Mouse (Mus musculus) MEL (cell line): ENCODE measurements around the gene Olfr935. TPM values are rescaled to one million over a fixed set of nuclear protein-coding genes. Genes with fewer than 3 reads are reported as not detected.
A peak's percentile ranks its signal among the peaks of the same experiment; 100 is the strongest.

Experiments used
- DNase-seq: peaks from one replicate; pipeline ENCODE4 v3.0.0; 2011; ENCODE audit warnings: low read depth, low spot score
- H3K27ac ChIP-seq: 2 replicates; pipeline ENCODE4 v1.5.1; 2012; ENCODE audit warnings: low read depth, mild to moderate bottlenecking, control low read depth, low read length, moderate library complexity; ENCODE audit not compliant: control insufficient read depth
- H3K27me3 ChIP-seq, 2 experiments: fragments of 150-350 bp in 1 of 2; sonication (generic) in 1 of 2; 2 replicates each; pipeline ENCODE4 v1.6.1; 2012; ENCODE audit warnings: low read length in 2 of 2, mild to moderate bottlenecking in 2 of 2, improper control_type of control experiment in 1 of 2, moderate library complexity in 1 of 2; ENCODE audit not compliant: insufficient read depth in 2 of 2, control insufficient read depth in 1 of 2
- H3K36me3 ChIP-seq, 2 experiments: 2 replicates each; pipeline ENCODE4 v1.6.1; 2012 to 2014; ENCODE audit warnings: low read length in 2 of 2, improper control_type of control experiment in 1 of 2, inconsistent platforms in 1 of 2, mild to moderate bottlenecking in 1 of 2; ENCODE audit not compliant: insufficient read depth in 2 of 2, control insufficient read depth in 1 of 2
- H3K4me1 ChIP-seq, 2 experiments: fragments of 150-350 bp in 1 of 2; sonication (generic) in 1 of 2; 2 replicates each; pipeline ENCODE4 v1.6.1; 2012; ENCODE audit warnings: low read length in 2 of 2, improper control_type of control experiment in 1 of 2, mild to moderate bottlenecking in 1 of 2; ENCODE audit not compliant: insufficient read depth in 2 of 2, control insufficient read depth in 1 of 2
- H3K4me3 ChIP-seq, 2 experiments: fragments of 150-350 bp in 1 of 2; sonication (generic) in 1 of 2; 2 replicates each; pipeline ENCODE4 v1.5.1; 2012; ENCODE audit warnings: low read depth in 2 of 2, low read length in 2 of 2, mild to moderate bottlenecking in 2 of 2, moderate library complexity in 2 of 2, control low read depth in 1 of 2, improper control_type of control experiment in 1 of 2; ENCODE audit not compliant: control insufficient read depth in 1 of 2, insufficient read depth in 1 of 2
- H3K79me2 ChIP-seq: 2 replicates; pipeline ENCODE4 v1.6.1; 2012; ENCODE audit warnings: mild to moderate bottlenecking, low read length, moderate library complexity; ENCODE audit not compliant: control insufficient read depth, poor library complexity, insufficient read depth
- H3K9ac ChIP-seq: 2 replicates; pipeline ENCODE4 v1.6.1; 2012; ENCODE audit warnings: low read depth, mild to moderate bottlenecking, control low read depth, low read length, moderate library complexity; ENCODE audit not compliant: control insufficient read depth, poor library complexity, severe bottlenecking
- H3K9me3 ChIP-seq: fragments of 150-350 bp; sonication (generic); replicated peaks from 2 replicates; pipeline ENCODE4 v1.6.1; 2012; ENCODE audit warnings: mild to moderate bottlenecking, low read length, improper control_type of control experiment, moderate library complexity; ENCODE audit not compliant: insufficient read depth
- CHD2 ChIP-seq: IDR thresholded peaks from 2 replicates; pipeline ENCODE4 v1.6.1; 2011; ENCODE audit warnings: low read length, improper control_type of control experiment
- CTCF ChIP-seq, 3 experiments: IDR thresholded peaks in 2 of 3; conservative IDR thresholded peaks in 1 of 3; 2 replicates each; pipeline ENCODE4 v1.5.1; 2011 to 2012; ENCODE audit warnings: low read length in 3 of 3, low read depth in 2 of 3, mild to moderate bottlenecking in 2 of 3, improper control_type of control experiment in 1 of 3, inconsistent platforms in 1 of 3, mixed read lengths in 1 of 3, moderate library complexity in 1 of 3; ENCODE audit not compliant: control insufficient read depth in 1 of 3, insufficient read depth in 1 of 3, poor library complexity in 1 of 3, severe bottlenecking in 1 of 3
- E2F4 ChIP-seq: IDR thresholded peaks from 2 replicates; pipeline ENCODE4 v1.6.1; 2011; ENCODE audit warnings: low read depth, low read length, improper control_type of control experiment, borderline replicate concordance
- GATA1 ChIP-seq: IDR thresholded peaks from 2 replicates; pipeline ENCODE4 v1.6.1; 2011; ENCODE audit warnings: low read depth, low read length, improper control_type of control experiment
- KAT2A ChIP-seq: conservative IDR thresholded peaks from 2 replicates; pipeline ENCODE4 v1.6.1; 2012; ENCODE audit warnings: low read depth, low read length, improper control_type of control experiment, inconsistent platforms
- MXI1 ChIP-seq: IDR thresholded peaks from 2 replicates; pipeline ENCODE4 v1.6.1; 2011; ENCODE audit warnings: mild to moderate bottlenecking, low read depth, low read length, improper control_type of control experiment
- RCOR1 ChIP-seq: IDR thresholded peaks from 2 replicates; pipeline ENCODE4 v1.6.1; 2012; ENCODE audit warnings: low read depth, mild to moderate bottlenecking, inconsistent platforms, low read length, improper control_type of control experiment
- TAL1 ChIP-seq: IDR thresholded peaks from 2 replicates; pipeline ENCODE4 v1.6.1; 2012; ENCODE audit warnings: mild to moderate bottlenecking, inconsistent platforms, low read length, moderate library complexity, mixed read lengths
- ZC3H11A ChIP-seq: IDR thresholded peaks from 2 replicates; pipeline ENCODE4 v1.6.1; 2012; ENCODE audit warnings: low read depth, mild to moderate bottlenecking, inconsistent platforms, low read length, improper control_type of control experiment
- ZKSCAN1 ChIP-seq: IDR thresholded peaks from 2 replicates; pipeline ENCODE4 v1.6.1; 2012; ENCODE audit warnings: low read depth, mild to moderate bottlenecking, inconsistent platforms, low read length, improper control_type of control experiment, moderate library complexity
- ZMIZ1 ChIP-seq: IDR thresholded peaks from 2 replicates; pipeline ENCODE4 v1.6.1; 2012; ENCODE audit warnings: low read depth, mild to moderate bottlenecking, inconsistent platforms, low read length, improper control_type of control experiment, moderate library complexity
- polyA plus RNA-seq, 2 experiments: library from polyadenylated mRNA; stranded (reverse) in 1 of 2; unstranded in 1 of 2; fragments of >175 nt in 1 of 2; fragments of >200 nt in 1 of 2; gene quantifications; 2 replicates each; pipeline versions ENCODE4 v1.2.1 to v1.2.4; 2012; ENCODE audit warnings: low replicate concordance in 2 of 2, low read depth in 1 of 2; ENCODE audit not compliant: insufficient read length in 2 of 2, insufficient read depth in 1 of 2, missing spikeins in 1 of 2
- total RNA-seq: library from RNA; depleted of rRNA; stranded (reverse); fragments of 300-350 nt; gene quantifications from 2 replicates; pipeline ENCODE4 v1.2.3, GENCODE M21; 2012; rRNA removed

The Olfr935 gene
- total and polyA plus RNA-seq, 3 experiments, result not detected

- Histone ChIP-seq H3K9ac (no peak overlapping the region), H3K79me2 (no peaks in the 10 kb centered on the region), H3K4me3 (peak overlapping the region; percentile 51 to 56), H3K36me3 (no peaks in the 10 kb centered on the region), H3K27me3 (no peaks in the 10 kb centered on the region), H3K9me3 (no peaks in the 10 kb centered on the region), H3K4me1 (no peaks in the 10 kb centered on the region), H3K27ac (no peak overlapping the region)
- DNase-seq, result peak; percentile 6
- TF ChIP-seq GATA1, result no peak
- TF ChIP-seq RCOR1, result no peak
- TF ChIP-seq E2F4, result no peak
- TF ChIP-seq ZKSCAN1, result no peak
- no peak for TF ChIP-seq CTCF (IDR thresholded peaks at IDR 0.05 in 2 of 3, conservative IDR thresholded peaks at IDR 0.05 in 1 of 3; ENCODE audit: control insufficient read depth in 1 of 3, insufficient read depth in 1 of 3, low read depth in 2 of 3, low read length in 3 of 3, poor library complexity in 1 of 3, severe bottlenecking in 1 of 3)
- no peak for TF ChIP-seq ZMIZ1
- TF ChIP-seq KAT2A, result no peak
- TF ChIP-seq MXI1, result no peak
- no peak for TF ChIP-seq CHD2
- TF ChIP-seq TAL1, result no peak
- no peak for TF ChIP-seq ZC3H11A
Observed at GRCm38 (mm10) chr9:38953401-38954123, 45.9 kb downstream of the Olfr935 start.

Other genes with a start within 250 kb of the Olfr935 start
- gene Olfr920, start 247.4 kb downstream of the Olfr935 start, total RNA-seq, result not detected in 2 replicates
- gene Olfr920, start 247.4 kb downstream of the Olfr935 start, polyA plus RNA-seq, result not detected
- gene Olfr921, start 226.6 kb downstream of the Olfr935 start, total RNA-seq, result not detected in 2 replicates
- gene Olfr921, start 226.6 kb downstream of the Olfr935 start, polyA plus RNA-seq, result not detected
- gene Olfr922, start 185.1 kb downstream of the Olfr935 start, total RNA-seq, result not detected in 2 replicates
- not detected for gene Olfr922, start 185.1 kb downstream of the Olfr935 start, polyA plus RNA-seq
- gene Olfr923, start 173.1 kb downstream of the Olfr935 start, total RNA-seq, result not detected in 2 replicates
- gene Olfr923, start 173.1 kb downstream of the Olfr935 start, polyA plus RNA-seq, result not detected
- not detected in 2 replicates for gene Olfr924, start 155.2 kb downstream of the Olfr935 start, total RNA-seq
- not detected for gene Olfr924, start 155.2 kb downstream of the Olfr935 start, polyA plus RNA-seq
- not detected in 2 replicates for gene Olfr26, start 144.6 kb downstream of the Olfr935 start, total RNA-seq
- not detected for gene Olfr26, start 144.6 kb downstream of the Olfr935 start, polyA plus RNA-seq
- gene Olfr926, start 122.6 kb downstream of the Olfr935 start, total RNA-seq, result not detected in 2 replicates
- not detected for gene Olfr926, start 122.6 kb downstream of the Olfr935 start, polyA plus RNA-seq
- not detected in 2 replicates for gene Olfr930, start 69.9 kb downstream of the Olfr935 start, total RNA-seq
- not detected for gene Olfr930, start 69.9 kb downstream of the Olfr935 start, polyA plus RNA-seq
- not detected in 2 replicates for gene Olfr933, start 27.4 kb downstream of the Olfr935 start, total RNA-seq
- not detected for gene Olfr933, start 27.4 kb downstream of the Olfr935 start, polyA plus RNA-seq
- not detected in 2 replicates for gene Olfr934, start 11.4 kb downstream of the Olfr935 start, total RNA-seq
- gene Olfr934, start 11.4 kb downstream of the Olfr935 start, polyA plus RNA-seq, result not detected
- gene Olfr146, start 23.7 kb upstream of the Olfr935 start, total RNA-seq, result not detected in 2 replicates
- gene Olfr146, start 23.7 kb upstream of the Olfr935 start, polyA plus RNA-seq, result not detected
- not detected in 2 replicates for gene Olfr937, start 65.3 kb upstream of the Olfr935 start, total RNA-seq
- not detected for gene Olfr937, start 65.3 kb upstream of the Olfr935 start, polyA plus RNA-seq
- gene Olfr938, start 79.2 kb upstream of the Olfr935 start, total RNA-seq, result not detected in 2 replicates
- not detected for gene Olfr938, start 79.2 kb upstream of the Olfr935 start, polyA plus RNA-seq
- not detected in 2 replicates for gene Olfr27, start 128.4 kb upstream of the Olfr935 start, total RNA-seq
- gene Olfr27, start 128.4 kb upstream of the Olfr935 start, polyA plus RNA-seq, result not detected
- not detected in 2 replicates for gene Olfr943, start 166.6 kb upstream of the Olfr935 start, total RNA-seq
- gene Olfr943, start 166.6 kb upstream of the Olfr935 start, polyA plus RNA-seq, result not detected
- gene Olfr944, start 202.2 kb upstream of the Olfr935 start, total RNA-seq, result not detected in 2 replicates
- gene Olfr944, start 202.2 kb upstream of the Olfr935 start, polyA plus RNA-seq, result not detected